Mouse (Mus musculus) limb, embryonic 14.5 days (tissue): ENCODE measurements around the gene Dusp15. TPM values are rescaled to one million over a fixed set of nuclear protein-coding genes. Genes with fewer than 3 reads are reported as not detected.
A peak's percentile ranks its signal among the peaks of the same experiment; 100 is the strongest.

Experiments
- ATAC-seq: fragments of 200-750 bp; cut with Nextera tagmentation; 2 replicates; pipeline ENCODE4 v1.8.0; 2017; ENCODE audit warnings: low read depth, moderate number of reproducible peaks, moderate TSS enrichment; ENCODE audit not compliant: low FRiP score
- DNase-seq: peaks from one replicate; pipeline ENCODE4 v3.0.0-alpha.2; 2015; ENCODE audit warnings: low spot score
- H3K27ac ChIP-seq: fragments of 300-500 bp; sonication (generic); replicated peaks from 2 replicates; pipeline ENCODE4 v1.5.1; 2014; ENCODE audit warnings: low read depth, mild to moderate bottlenecking, low read length, moderate library complexity, mixed read lengths
- H3K27me3 ChIP-seq: fragments of 300-500 bp; sonication (generic); 2 replicates; pipeline ENCODE4 v1.6.1; 2014; ENCODE audit warnings: low read length, mixed read lengths; ENCODE audit not compliant: control insufficient read depth, insufficient read depth
- H3K36me3 ChIP-seq: fragments of 300-500 bp; sonication (generic); 2 replicates; pipeline ENCODE4 v1.6.1; 2014; ENCODE audit warnings: mild to moderate bottlenecking, low read length, moderate library complexity, mixed read lengths; ENCODE audit not compliant: control insufficient read depth, insufficient read depth
- H3K4me1 ChIP-seq: fragments of 300-500 bp; sonication (generic); 2 replicates; pipeline ENCODE4 v1.6.1; 2014; ENCODE audit warnings: antibody characterized with exemption, low read length, mixed read lengths; ENCODE audit not compliant: control insufficient read depth, insufficient read depth
- H3K4me2 ChIP-seq: fragments of 300-500 bp; sonication (generic); replicated peaks from 2 replicates; pipeline ENCODE4 v1.6.1; 2014; ENCODE audit warnings: low read depth, mild to moderate bottlenecking, low read length, moderate library complexity; ENCODE audit not compliant: severe bottlenecking
- H3K4me3 ChIP-seq: fragments of 300-500 bp; sonication (generic); replicated peaks from 2 replicates; pipeline ENCODE4 v1.5.1; 2014; ENCODE audit warnings: low read length
- H3K9ac ChIP-seq: fragments of 300-500 bp; sonication (generic); 2 replicates; pipeline ENCODE4 v1.6.1; 2014; ENCODE audit warnings: mild to moderate bottlenecking, low read depth, low read length, moderate library complexity; ENCODE audit not compliant: severe bottlenecking
- H3K9me3 ChIP-seq: fragments of 300-500 bp; sonication (generic); 2 replicates; pipeline ENCODE4 v1.6.1; 2016; ENCODE audit warnings: low read length; ENCODE audit not compliant: control insufficient read depth
- POLR2A ChIP-seq: fragments of 200-500 bp; IDR thresholded peaks from 2 replicates; pipeline ENCODE4 v1.8.0; 2012; ENCODE audit warnings: inconsistent platforms, mild to moderate bottlenecking, moderate library complexity, borderline replicate concordance; ENCODE audit not compliant: insufficient read depth, insufficient read length; ENCODE audit errors: extremely low read depth
- WGBS: fragments of 180-500 bp; shearing (Covaris S2); extraction: QIAGEN DNeasy Blood & Tissue Kit; methylation state at CpG from one replicate; pipeline ENCODE4 v1.1.7; 2014; 5-methylcytosine and 5-hydroxymethylcytosine counted together
- polyA plus RNA-seq, 2 experiments: library from polyadenylated mRNA; depleted of rRNA in 1 of 2; stranded (reverse) in 1 of 2; unstranded in 1 of 2; fragments of >200 nt; fragmentation: Nextera tagmentation in 1 of 2; extraction: Ambion mirVana in 1 of 2; gene quantifications; 2 replicates each; pipeline versions ENCODE4 v1.2.1 to v1.2.3; 2012 to 2014

Dusp15 gene
- polyA plus RNA-seq (2012; rRNA removed) = 2.0 and 2.2 TPM in 2 replicates
- 0.36 and 0.48 TPM in 2 replicates for polyA plus RNA-seq (2014; fragmentation: Nextera tagmentation; extraction: Ambion mirVana)

GRCm38 (mm10) chr2:152951065-152951849, at the start of gene Dusp15:
TSS of gene Dusp15 (minus strand) at chr2:152951698.
- Histone ChIP-seq H3K27me3 (peaks cover 20% of the 10 kb centered on the region), H3K4me2 (peak within 1 kb of the TSS; percentile 99), H3K27ac (no peak within 1 kb of the TSS), H3K9ac (peak within 1 kb of the TSS; percentile 69), H3K9me3 (no peaks in the 10 kb centered on the region), H3K4me3 (peak within 1 kb of the TSS; percentile 47), H3K4me1 (no peaks in the 10 kb centered on the region), H3K36me3 (no peaks in the 10 kb centered on the region)
- no peak for TF ChIP-seq POLR2A
- 1% methylated on average over 18 of the region's 54 CpGs for WGBS
- DNase-seq = no peak
- ATAC-seq = peak; percentile 44

GRCm38 (mm10) chr2:152997046-152997445, 45.5 kb upstream of the Dusp15 start:
- Histone ChIP-seq H3K4me2 (no peak overlapping the region), H3K36me3 (no peaks in the 10 kb centered on the region), H3K9ac (no peak overlapping the region), H3K27me3 (no peaks in the 10 kb centered on the region), H3K9me3 (no peaks in the 10 kb centered on the region), H3K4me3 (no peak overlapping the region), H3K27ac (no peak overlapping the region), H3K4me1 (no peaks in the 10 kb centered on the region)
- no peak for TF ChIP-seq POLR2A
- ATAC-seq (no peak), DNase-seq (no peak)
- 65% methylated on average over 4 of the region's 4 CpGs for WGBS

- no peak overlapping the region for H3K4me2 ChIP-seq
- 82% methylated on average over 9 of the region's 9 CpGs for WGBS
- no peak for TF ChIP-seq POLR2A
Measured at GRCm38 (mm10) chr2:152991529-152991928, 40.0 kb upstream of the Dusp15 start.

DNA sequence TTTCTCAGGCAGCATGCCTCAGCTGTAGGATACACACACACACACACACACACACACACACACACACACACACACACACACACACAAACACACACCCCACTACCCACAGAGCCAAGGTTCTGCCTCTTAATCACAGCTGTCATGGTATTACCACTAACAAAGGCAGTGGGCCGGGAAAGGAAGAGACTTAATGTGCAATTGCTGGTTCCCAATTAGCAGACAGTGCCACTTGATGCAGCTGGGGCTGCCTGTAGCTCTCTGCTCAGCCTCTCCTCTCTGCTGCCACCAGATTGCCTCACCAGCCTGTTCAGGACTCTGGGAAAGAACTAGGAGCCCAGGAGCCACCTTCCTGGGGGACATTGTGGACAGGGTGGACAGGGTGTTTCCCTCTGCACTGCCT, 34.1 kb upstream of the Dusp15 start:
- H3K27ac ChIP-seq = no peak overlapping the region
- H3K4me1 ChIP-seq = no peaks in the 10 kb centered on the region
- DNase-seq (no peak), ATAC-seq (no peak)
- H3K36me3 ChIP-seq = no peaks in the 10 kb centered on the region
- H3K9ac ChIP-seq = no peak overlapping the region
- WGBS = 13% methylated on average over 1 of the region's 1 CpGs
- TF ChIP-seq POLR2A = no peak
- no peaks in the 10 kb centered on the region for H3K27me3 ChIP-seq
- H3K4me2 ChIP-seq = no peak overlapping the region
- H3K4me3 ChIP-seq = no peak overlapping the region
- no peaks in the 10 kb centered on the region for H3K9me3 ChIP-seq

More at GRCm38 (mm10) chr2:152991529-152991928, 40.0 kb upstream of the Dusp15 start:
- Histone ChIP-seq H3K27me3 (no peaks in the 10 kb centered on the region), H3K27ac (no peak overlapping the region), H3K4me1 (no peaks in the 10 kb centered on the region), H3K9ac (no peak overlapping the region), H3K9me3 (no peaks in the 10 kb centered on the region), H3K4me3 (no peak overlapping the region), H3K36me3 (no peaks in the 10 kb centered on the region)
- ATAC-seq (no peak), DNase-seq (no peak)

- 59% methylated on average over 3 of the region's 3 CpGs for WGBS
- Histone ChIP-seq H3K4me1 (no peaks in the 10 kb centered on the region), H3K4me2 (no peak overlapping the region), H3K36me3 (no peaks in the 10 kb centered on the region), H3K27me3 (no peaks in the 10 kb centered on the region), H3K9ac (no peak overlapping the region), H3K4me3 (no peak overlapping the region), H3K9me3 (no peaks in the 10 kb centered on the region), H3K27ac (no peak overlapping the region)
- DNase-seq (no peak), ATAC-seq (no peak)
- TF ChIP-seq POLR2A = no peak
Measured at GRCm38 (mm10) chr2:152976991-152977390, 25.5 kb upstream of the Dusp15 start.

DNA sequence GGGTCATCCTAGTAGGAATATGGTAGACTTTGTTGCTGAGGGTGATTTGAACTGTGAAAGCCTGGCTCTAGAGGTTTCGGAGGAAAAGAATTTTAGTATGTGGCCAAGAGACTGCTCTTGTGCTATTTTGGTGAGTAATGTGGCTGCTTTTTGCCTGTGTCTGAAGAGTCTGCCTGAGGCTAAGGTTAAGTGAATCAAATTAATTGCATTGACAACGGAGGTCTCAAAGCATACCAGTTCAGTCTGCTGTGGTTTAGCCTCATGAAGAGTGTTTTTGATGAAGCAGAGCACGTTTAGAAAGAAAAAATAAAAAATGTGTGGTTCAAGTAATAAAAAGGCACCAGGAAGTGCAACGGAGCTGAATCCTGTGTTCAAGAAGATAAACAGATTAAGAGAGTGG, 14.1 kb upstream of the Dusp15 start:
- Histone ChIP-seq H3K4me2 (no peak overlapping the region), H3K9me3 (no peaks in the 10 kb centered on the region), H3K27me3 (no peaks in the 10 kb centered on the region), H3K4me3 (no peak overlapping the region), H3K27ac (no peak overlapping the region), H3K9ac (no peak overlapping the region), H3K36me3 (no peaks in the 10 kb centered on the region), H3K4me1 (no peaks in the 10 kb centered on the region)
- TF ChIP-seq POLR2A = no peak
- 58% methylated on average over 4 of the region's 4 CpGs for WGBS
- ATAC-seq = no peak
- no peak for DNase-seq
